Mouse (Mus musculus) lung, postnatal 4 days (tissue): ENCODE results near the gene Lgi1.
A peak's percentile ranks its signal among the peaks of the same experiment; 100 is the strongest.

Experiments used
- DNase-seq, 2 experiments: peaks; one replicate each; pipeline ENCODE4 v3.0.0; 2021

Gene Lgi1

DNA sequence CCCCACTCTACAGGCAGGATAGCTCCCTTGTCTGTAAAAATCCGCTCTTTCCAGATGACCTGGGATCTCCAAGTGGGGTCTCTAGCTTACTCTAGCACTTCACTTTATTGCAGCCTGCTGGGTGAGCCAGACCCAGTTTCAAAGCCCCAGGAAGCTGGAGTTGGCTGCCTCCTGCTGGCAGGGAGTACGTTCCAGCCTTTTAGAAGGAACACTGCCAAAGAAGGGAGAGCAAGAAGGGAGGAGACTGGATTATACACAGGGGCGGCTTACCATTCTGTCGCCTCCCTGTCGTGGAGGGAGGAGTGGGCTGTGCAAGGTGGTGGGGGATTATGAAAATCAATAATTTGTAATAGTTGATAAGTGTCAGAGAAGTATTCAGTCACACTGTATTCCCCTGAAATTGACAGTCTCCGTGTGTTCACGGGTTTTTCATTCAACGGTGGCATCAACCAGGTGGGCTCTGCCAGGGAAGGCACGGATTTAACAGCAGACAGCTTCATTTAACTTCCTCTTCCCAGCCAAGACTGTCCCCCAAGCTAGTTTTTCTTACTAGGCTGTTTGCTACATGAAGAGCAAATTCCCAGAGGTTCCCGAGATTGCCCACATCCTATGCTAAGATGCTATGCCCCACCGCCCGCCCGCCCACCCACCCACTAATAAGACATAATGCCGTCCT, 369 bp upstream of the Lgi1 start:
- DNase-seq: peak in 1 of 2 experiments; percentile 19

DNA sequence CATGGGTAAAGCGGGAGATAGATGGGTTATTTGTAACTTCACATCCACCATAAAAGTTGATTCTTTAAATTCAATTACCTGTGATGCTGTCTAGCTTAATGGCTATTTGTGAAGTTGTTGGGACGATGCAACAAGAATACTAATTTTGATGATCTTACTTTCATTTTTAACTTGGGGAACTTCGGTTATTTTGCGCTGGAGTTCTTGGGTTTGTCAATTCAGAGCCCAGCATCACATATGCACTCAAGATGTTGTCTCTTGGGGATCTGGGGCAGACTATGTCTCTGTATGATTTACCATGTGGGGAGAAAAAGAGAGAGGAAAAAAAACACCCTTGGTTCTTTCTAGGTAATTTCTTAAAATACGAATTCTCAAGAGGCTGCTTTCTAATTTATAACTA, 1.4 kb downstream of the Lgi1 start:
- DNase-seq: no peak

DNA sequence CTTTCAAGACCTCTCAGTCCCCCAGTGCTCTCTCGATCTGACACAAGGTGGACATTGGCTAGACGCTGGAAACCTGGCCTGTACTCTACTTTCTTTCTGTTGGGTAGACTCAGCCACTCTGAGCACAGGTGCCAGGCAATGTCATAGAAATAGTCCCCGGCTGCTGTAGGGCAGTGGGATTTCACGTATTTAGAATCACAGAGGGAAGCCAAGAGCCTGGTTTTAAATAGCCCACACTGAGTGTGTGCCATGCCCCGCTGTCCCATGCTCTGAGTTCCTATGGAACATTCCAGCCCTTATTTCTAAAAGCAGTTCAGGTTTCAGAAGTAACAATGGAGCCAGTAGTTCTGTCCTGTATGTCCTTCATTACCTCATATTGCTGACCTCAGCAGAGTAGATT, 3.1 kb downstream of the Lgi1 start:
- DNase-seq: no peak

DNA sequence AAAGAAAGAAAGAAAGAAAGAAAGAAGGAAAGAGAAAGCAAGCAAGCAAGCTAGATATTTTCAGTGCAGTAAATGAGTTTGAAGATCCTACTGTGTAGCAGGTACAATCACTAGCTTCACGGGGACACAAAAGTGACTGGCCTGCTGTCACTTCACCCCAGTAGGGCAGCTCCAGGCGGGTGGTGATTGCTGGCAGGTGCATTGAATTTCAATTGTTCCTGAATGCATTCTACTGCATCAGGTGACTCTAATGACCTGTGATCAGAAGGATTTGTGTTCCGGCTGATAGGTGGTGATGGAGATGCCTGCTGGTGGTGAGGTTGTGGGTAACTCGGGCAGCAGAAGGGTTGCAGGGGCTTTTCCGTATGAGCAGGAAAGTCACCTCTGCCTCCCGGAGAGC, 6.7 kb downstream of the Lgi1 start:
- no peak for DNase-seq

DNA sequence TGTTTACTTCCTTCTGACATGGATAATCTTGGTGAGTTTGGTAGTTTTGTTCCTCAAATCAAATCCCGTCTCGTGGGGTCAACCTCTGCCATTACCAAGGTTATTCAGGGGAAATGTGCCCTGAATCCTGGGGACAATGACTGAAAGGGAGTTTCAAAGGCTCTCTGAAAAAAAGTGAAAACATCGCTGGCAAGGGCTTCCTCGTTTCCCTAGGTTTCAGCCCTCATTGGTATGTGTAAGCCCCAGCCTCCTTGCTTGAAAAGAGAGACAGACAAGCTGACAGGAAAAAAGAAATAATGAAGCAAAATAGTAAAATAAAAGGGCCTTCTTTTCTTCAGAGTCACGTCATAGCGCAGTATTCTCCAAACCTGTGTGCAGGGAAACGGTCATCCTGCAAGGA, 9.5 kb downstream of the Lgi1 start:
- DNase-seq: no peak

DNA sequence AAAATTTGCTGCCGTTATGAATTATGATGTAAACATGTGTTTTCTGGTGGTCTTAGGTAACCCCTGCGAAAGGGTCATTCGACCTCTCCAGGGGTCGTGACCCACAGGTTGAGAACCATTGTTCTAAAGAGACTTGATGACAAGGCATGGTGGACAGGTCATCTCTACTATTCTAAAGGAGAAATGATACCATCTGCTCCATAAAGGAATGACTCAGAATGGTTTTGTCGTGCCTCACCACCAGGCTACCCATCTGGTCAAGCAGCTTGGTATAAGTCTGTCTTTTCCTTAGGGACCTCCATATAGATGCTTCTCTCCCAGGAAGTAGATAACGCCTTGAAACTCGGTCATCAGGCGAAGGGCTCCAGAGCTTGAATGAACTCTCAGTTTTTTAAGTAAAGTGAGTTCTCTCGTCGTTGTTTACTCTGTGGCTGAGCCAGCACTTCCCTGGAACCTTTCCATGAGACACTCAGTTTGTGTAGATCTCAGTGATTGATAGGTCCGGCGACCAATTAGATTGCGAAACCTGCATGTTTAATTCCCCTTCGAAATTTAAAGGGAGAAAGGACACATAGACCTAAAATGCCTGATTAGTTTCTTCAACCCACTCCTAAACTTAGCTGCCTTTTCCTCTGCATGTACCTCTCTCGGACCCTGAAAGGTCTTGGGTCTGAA, 10.5 kb downstream of the Lgi1 start:
- DNase-seq: peak; percentile 12 to 23

DNA sequence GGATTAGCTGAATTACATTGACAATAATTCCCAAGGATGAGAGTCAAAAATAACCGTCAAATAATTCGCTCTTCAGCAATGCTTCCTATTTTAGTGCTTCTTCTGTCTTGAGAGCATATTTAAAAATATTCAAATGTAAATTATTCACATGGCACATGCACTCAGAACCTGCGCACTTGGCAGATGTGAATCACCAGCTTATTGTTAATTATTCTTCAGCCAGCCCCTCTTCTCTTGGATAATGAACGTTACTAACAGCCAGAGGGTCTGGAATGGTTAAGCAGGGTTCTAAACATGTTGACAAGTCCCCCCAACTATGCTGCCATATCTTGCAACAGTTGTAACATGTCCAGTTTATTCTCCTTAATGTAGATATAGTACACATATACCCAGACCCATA, 11.9 kb downstream of the Lgi1 start:
- DNase-seq: no peak

DNA sequence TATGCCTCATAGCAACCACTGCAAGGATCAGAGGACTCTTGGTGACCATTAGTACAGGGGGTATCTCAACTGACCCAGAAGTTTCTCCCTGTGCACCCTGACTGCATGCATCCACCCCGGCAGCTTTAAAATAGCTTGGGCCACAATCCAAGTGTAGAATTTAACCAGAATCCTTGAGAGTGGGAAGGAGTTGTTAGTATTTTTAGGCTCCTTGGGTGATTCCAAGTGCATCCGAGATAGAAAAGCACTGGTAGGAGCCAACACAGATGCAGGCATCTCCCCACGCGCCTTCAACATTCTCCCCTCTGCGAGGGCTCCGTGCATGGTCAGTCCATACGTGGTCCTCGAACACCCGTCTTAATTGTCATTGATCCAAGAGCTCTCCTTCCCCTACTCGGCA, 15.9 kb downstream of the Lgi1 start:
- no peak for DNase-seq

DNA sequence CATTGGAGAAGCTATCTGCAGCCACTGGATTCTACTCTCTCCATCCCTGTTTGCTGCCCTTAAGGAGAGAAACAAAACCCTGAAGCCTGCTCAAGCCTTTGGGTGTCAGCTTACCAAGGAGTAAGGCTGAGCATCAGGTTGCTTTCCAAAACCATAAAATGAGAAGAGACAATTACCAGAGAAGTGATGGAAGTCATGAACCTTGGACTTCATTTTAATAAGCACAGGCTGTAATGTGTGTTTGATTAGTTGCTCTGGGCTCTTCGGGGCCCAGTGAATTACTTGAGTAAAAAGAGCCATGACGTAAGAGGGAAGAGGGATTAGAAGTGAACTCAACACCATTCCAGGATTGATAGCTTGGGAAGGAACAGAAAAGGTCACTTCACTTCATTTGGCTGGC, 18.1 kb downstream of the Lgi1 start:
- DNase-seq: no peak

DNA sequence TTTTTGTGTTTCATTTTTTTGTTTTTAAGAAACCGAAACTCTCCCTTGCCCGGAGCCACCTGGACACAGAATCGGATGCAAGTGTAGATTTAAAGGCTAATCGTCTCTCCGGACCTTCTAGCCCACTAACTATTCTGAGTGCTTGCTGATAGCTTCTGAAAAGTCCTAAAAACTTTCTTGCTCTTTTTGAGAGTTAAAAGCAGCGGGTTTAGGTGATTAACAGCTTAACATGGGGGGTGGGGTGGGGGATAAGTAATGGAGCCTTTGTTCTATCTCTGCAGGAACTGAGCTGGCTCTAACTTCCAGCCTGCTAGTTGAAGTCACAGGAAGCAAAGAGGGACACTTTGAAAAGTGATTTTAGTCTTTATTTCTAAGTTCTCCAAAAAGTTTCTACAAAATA, 24.2 kb downstream of the Lgi1 start:
- DNase-seq: no peak

DNA sequence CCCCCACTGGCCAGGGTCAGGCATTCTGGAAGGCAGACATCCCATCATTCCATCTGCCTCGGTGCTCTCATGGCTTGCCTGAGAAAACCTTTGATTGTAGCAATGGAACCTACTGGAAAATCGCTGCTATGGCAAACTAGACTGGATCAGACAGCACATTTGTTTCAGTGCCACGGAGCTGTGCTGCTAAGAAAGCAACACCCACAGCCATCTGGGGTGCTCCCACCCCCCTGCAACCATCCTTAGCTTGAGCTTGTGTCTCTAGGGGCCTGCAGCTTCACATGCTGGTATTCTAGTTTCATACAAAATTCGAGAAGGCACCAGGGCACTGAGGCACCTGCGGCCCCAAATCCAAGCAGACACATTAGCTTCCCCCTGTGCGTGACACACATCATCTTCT, 27.1 kb downstream of the Lgi1 start:
- DNase-seq: no peak

DNA sequence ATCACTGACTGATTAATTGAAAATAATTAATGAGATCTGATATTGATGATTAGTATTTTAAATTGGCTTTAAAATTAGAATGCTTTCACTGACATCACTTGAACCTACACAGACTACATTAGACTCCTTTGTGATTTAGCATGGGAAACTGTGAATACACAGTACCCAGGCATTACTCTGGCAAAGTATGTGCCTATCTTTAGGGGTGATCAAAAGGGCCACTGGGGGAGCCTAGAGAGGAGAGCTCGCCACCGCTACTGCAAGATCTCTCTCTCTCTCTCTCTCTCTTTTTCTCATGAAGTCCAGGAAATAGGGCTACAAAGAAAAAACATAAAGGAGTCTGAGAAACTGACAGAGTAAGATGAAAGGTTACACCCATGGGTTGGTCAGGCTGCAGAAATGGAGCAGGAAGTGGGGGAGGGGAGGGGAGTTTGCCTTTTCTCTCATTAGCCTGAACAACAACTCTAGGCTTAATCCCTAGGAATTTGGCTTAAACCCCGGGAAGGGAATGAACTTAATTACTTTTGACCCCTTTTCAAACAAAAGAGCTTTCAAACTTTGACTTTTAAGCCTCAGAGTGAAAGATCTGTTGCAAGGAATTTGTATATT, 33.8 kb downstream of the Lgi1 start:
- peak in 1 of 2 experiments; percentile 25 for DNase-seq

DNA sequence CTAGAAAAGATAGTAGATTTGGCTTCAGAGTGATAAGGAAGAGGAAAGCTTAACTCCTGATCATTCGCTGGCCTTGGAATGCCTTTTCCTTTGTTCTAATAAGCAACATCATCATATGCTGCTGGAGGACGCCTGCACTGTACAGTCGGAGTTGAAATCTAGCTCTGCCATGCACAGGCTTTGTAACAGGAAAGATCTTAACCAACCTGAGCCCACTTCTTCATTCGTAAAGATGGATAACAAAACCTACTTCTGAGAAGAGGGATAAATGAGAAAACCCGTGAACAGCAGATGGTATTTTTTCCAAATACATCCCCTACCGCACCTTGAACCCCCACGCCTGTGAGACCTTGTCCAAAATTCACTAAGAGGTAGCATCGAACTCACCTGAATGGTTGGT, 43.8 kb downstream of the Lgi1 start:
- DNase-seq: no peak

DNA sequence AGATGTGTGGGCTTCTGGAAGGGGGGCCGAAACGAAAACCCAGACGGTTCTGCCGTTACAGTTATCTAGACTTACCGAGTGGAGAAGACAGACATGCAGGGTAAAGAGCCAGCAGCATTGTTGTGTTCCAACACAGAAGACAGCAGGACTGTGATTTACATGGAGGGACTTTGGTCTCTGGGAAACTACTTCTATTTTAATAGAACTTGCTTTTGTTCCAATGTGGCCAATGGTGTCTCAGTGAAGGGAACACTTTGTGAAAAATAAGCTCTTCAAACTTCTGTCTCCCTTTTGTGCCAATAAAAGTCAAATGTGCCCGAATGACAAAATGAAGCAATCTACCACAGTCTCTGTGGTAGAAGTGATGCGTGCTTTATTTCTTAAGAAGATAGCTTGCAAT, 50.8 kb downstream of the Lgi1 start:
- DNase-seq: no peak

DNA sequence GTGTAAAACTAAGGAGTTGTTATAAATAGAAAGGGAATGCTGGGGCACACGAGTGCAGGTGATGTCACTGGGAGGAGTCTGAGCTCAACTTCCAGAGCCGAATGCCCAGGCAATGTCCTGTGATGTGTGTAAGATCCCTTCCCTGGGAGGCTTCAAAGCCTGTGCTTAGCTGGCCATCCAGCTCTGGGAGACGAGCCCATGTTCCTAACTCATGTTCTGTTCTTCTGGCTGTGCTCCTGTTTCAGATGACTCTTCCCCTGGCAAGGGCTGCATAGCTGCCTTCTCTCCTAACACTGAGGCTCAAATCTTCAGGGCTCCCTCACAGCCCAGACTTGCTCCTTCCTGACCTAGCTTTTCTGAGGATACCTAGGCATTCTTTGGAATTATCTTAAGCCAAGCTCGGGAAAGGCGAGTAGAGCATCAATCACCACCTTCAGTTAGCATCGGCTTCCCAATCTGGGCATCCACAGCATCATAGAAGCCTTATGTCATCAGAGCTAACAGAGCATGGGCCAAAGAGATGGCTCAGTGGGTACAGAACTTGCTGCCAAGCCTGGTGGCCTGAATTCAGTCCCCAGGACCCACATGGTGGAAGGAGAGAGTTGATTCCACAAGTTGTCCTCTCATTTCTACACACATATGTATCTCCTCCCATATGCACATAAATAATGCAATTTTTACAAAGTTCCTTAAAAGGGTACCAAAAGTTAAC, 52.4 kb downstream of the Lgi1 start:
- DNase-seq: no peak

DNA sequence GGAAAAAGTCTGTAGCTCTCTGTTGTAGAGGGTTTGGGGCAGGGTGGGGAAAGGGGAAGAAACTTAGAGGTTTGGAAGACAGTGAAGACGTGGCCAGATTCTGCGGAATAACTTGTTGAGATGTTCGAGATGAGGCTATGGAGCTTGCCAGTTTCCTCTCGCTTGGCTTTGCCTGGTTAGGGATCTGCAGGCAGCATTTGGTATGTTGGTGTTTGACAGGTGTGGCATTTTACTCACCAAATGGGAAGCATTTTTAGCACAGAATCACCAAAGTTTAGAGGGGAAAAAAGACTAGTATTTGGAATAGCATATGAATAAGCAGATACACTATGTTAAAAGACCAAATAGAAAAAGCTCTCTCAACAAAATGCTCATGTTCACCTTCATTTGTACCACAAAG, 54.0 kb downstream of the Lgi1 start:
- no peak for DNase-seq

DNA sequence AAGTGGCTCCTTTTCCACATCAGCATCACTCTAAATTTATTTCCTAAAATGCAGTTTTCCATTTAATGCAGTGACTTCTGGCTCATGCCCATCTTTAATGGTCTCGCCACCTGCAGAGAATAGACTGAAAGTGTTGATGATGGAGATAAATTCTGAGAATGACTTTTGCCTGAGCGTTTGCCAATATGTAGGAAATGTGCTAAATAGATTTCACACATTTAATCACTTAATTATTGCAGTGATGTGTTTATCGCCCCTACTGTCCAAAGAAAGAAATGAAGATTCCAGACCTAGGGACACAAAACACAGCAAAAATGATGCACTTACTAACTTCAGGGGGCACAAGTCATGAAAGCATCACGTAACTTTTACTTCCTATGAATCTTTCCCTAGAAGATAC, 54.8 kb downstream of the Lgi1 start:
- no peak for DNase-seq

DNA sequence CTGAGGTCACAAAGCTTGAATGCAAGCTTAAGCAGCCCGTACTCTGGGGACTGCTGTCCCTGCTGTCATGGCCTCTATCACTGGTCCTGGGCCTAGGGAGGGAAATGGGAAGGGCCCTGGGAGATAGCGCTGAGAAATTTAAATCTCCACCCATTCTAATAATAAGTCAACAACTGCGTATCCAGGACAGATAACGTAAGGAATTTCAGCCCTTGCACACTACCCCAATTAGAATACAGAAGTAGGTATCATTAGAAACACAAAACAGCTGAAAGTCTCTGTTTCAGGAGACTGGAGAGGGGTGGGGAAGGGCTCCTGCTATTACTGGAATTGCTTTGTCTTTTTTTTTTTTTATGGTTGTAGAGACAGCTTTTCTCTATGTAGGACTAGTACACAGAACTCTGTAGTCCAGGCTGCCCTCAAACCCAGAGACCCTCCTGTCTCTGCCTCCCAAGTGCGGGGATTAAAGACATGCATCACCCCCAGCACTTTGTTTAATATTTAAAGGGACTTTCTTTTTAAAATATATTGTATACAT, 56.4 kb downstream of the Lgi1 start:
- DNase-seq: no peak

DNA sequence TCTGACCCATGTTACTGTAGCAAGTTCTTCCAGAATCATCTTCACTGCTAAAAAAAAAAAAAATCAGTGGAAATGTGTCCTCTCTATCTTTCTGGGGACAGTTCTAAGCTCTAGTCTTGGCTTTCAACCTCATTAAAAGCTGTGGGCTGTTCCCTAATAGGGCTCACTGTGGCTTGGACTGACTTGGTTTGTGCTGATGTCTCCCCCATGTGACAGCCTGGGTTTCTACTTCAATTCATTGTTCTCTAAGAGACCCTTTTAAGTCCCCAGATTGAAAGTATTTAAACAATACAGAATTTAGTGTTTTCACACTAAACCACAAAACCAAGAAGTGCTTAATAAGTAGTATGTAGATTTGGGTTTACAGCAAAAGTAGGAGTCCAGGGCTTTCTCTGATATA, 59.4 kb downstream of the Lgi1 start:
- no peak for DNase-seq

DNA sequence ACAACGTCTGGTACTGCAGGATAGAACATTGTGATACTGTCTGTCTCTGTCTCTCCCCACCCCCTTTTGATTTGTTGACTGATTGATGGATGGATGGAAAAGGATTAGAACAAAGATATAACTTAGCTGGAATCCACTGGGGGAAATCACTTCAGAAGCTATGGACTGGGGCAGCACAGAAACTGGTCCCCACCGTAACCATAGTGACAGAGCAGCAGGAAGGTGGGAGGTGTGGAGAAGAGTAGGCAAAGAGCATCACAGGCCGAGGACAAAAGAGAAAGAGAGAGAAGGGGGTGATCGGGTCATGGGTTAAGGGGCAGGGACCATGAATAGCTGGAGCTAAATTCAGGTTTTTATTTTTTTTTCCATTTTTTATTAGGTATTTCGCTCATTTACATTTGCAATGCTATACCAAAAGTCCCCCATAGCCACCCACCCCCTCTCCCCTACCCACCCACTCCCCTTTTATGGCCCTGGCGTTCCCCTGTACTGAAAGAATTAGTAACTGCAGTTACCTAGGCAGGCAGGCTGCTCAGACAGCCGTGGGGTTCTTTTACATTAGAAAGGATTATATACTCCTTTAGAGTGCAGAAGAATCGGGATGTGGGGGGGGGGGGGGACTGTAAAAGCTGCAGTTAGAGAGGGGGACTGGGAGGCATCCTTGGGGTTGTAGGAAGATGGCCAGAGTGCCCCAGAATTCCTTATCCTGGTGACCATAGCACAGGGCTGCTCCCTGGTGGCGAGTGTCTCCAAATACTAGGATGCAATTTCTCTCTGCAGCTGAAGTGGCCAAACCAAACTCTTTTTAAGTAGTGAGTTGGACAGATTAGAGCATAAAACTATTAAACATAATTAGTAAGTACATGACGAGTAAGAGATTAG, 60.1 kb downstream of the Lgi1 start:
- DNase-seq: no peak

DNA sequence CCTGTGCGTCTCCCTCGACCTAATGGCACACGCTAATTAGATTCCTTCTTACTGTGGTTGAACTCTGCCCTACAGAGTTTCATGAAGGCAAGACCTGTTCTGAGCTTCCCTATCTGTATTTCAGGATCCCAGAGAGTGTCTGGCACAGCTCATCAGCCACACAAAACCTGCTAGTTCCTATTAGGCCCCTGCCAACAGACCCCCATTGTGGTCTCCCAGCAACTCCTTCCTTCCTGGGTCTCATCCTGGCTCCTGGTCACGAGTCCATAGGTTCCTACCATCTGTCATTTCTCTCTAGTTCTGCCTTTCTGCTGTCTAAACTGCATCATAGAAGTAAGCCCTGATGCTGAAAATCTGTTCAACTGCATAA, 60.7 kb downstream of the Lgi1 start:
- DNase-seq: no peak

DNA sequence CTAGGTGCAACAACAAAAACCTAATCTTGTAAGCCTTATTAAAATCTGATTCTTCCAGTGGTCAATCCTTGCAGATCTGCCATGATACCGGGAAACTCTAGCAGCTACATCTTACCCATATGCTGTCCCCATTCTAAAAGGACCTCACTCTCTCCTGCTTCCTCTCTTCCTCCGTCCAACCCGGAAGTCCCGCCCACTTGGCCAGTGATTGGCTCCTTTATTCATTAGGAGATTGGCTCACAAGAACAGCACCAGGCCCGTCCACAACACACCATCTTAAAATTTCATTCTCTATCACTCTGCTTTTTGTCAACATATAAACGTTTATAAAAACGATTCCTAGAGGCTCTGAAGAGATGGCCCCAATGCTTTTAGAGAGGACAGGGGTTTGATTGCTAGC, 61.5 kb downstream of the Lgi1 start:
- DNase-seq: no peak

DNA sequence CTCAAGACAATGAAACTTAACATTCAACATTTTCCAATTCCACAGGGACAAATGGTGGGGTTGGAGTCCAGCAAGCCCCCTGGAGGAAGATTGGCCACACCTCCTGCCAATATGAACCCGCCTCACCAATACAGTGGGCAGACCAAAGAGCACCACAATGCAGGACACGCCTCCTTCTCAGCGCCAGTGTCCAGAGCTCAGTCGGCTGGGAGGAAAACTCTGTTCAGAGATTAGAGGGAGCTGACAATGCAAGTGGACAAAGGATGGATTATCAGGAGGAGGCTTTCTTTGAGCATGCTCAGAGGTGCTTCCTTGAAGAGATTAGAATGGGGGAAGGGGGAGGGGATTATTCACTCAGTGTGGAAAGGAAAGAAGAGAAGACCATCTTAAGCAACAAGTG, 62.7 kb downstream of the Lgi1 start:
- no peak for DNase-seq
